Mouse (Mus musculus): ENCODE results near the gene Pigk. TPM values are rescaled to one million over a fixed set of nuclear protein-coding genes. Genes with fewer than 3 reads are reported as not detected.
A peak's percentile ranks its signal among the peaks of the same experiment; 100 is the strongest.

The Pigk gene
- polyA plus RNA-seq, 1 experiment from 2014 or later, result 40.9 TPM

DNA sequence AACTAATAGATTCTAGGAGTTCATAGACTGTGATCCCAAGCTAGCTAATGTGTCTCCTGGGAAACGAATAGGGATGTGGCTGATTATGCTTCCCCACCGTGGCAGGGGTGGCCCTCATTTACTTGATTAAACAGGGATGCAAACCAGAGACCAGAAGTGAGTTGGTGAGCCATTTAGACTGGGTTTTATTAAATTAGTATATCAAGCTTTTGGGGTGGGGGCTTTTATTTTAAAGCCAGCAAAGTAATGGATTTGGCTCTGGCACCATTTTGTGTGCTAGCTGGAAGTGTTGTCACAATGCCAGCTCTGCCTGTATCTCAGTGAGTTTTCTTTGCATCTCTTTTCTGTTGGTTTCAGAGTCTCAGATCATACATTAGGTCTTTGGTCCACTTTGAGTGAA, 43.0 kb downstream of the Pigk start:
- Histone ChIP-seq H3K4me2 (replicated peaks; ENCODE audit: low read depth) (no peak overlapping the region), H3K9ac (ENCODE audit: low read length) (no peak overlapping the region), H3K27ac (replicated peaks) (no peak overlapping the region), H3K4me3 (ENCODE audit: low read depth, low read length) (no peak overlapping the region), H3K9me3 (ENCODE audit: control insufficient read depth, low read length) (no peaks in the 10 kb centered on the region), H3K27me3 (ENCODE audit: control insufficient read depth, insufficient read depth, low read length) (no peaks in the 10 kb centered on the region), H3K4me1 (replicated peaks; ENCODE audit: control insufficient read depth, insufficient read depth) (no peaks in the 10 kb centered on the region), H3K36me3 (ENCODE audit: control insufficient read depth, insufficient read depth, low read length) (no peaks in the 10 kb centered on the region)
- WGBS, result 77% methylated on average over 2 of the region's 2 CpGs
- TF ChIP-seq CTCF (IDR thresholded peaks at IDR 0.05; ENCODE audit: low read depth) (no peak), EP300 (optimal IDR thresholded peaks at IDR 0.05) (no peak)
- no peak for DNase-seq (ENCODE audit: low spot score)
- no peak for ATAC-seq (ENCODE audit: low FRiP score, low TSS enrichment)

DNA sequence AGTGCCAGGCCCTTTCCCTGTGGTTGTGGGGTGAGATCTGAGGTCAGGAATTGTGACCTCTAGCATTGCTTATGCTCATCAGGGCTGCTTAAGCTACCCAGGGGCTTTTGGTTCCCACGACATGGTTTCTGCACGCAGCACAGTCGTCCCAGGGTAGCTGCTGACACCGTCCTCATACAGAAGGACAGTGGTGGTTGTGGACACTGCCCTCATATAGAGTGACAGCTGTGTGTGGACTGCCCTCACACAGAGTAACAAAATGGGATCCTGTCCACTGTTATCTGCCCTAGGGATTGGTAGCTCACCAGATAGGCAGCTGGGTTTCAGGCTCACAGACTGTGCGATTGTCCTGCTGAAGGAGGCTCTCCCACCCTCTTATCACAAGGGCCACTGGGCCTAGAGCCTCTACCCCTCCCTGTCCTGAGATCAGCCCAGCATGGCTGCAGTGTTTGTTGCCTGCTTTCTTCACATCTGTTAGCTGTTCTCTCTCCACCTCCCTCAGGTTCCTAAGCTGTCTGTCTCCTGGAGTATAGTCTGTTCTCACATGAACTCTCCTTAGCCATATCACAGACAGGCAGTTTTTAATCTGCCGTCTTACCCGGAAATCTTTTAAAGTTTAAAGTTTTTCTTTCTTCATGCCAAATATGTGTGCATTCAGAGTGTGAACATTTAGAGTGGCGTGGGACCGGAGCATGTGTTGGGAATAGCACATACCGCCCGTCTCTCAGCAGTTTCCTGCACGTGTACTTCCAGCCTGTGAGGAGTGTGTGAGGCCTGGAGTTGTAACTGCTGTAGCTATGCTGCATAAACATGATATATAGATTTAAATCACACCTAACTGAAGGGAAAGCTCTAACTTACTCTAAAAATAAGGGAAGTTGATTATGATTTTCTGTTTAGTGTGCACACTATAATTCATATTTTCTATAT, 43.8 kb downstream of the Pigk start:
- H3K27ac ChIP-seq (replicated peaks), result no peak overlapping the region
- H3K4me1 ChIP-seq (replicated peaks; ENCODE audit: control insufficient read depth, insufficient read depth), result no peaks in the 10 kb centered on the region
- no peak for TF ChIP-seq EP300 (optimal IDR thresholded peaks at IDR 0.05)
- no peak for TF ChIP-seq CTCF (IDR thresholded peaks at IDR 0.05; ENCODE audit: low read depth)
- no peaks in the 10 kb centered on the region for H3K9me3 ChIP-seq (ENCODE audit: control insufficient read depth, low read length)
- ATAC-seq (ENCODE audit: low FRiP score, low TSS enrichment), result no peak; the same call in 1 of the 2 replicates
- H3K4me3 ChIP-seq (ENCODE audit: low read depth, low read length), result no peak overlapping the region
- H3K27me3 ChIP-seq (ENCODE audit: control insufficient read depth, insufficient read depth, low read length), result no peaks in the 10 kb centered on the region
- no peak for DNase-seq (ENCODE audit: low spot score)
- H3K9ac ChIP-seq (ENCODE audit: low read length), result no peak overlapping the region
- no peaks in the 10 kb centered on the region for H3K36me3 ChIP-seq (ENCODE audit: control insufficient read depth, insufficient read depth, low read length)
- WGBS, result 83% methylated on average over 12 of the region's 12 CpGs
- H3K4me2 ChIP-seq (replicated peaks; ENCODE audit: low read depth), result no peak overlapping the region

DNA sequence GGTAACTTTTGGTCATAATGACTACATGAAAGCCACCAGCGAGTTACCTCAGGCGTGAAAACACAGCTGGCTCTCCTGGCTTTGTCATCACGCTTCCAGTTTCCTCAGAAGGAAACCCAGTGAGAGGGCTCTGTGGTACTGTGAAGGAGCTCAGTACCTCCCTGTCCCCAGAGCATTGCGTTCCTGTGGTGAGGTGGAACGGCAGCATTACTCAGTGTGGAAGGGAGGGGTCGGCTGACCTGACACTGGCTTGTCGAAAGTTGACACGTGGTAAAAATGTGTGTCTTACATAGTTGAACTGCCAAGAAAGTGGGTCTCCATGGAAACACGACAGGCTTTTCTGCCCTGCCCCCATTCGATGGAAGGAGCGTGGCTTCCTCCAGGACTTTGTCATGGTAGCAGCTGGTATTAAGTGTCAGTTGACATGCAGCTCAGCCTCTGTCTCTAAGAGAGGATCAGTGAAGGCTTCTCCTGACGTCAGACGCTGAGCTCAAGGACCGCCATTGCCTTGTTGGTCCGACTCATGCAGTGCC, 44.7 kb downstream of the Pigk start:
- 70% methylated on average over 15 of the region's 15 CpGs for WGBS

DNA sequence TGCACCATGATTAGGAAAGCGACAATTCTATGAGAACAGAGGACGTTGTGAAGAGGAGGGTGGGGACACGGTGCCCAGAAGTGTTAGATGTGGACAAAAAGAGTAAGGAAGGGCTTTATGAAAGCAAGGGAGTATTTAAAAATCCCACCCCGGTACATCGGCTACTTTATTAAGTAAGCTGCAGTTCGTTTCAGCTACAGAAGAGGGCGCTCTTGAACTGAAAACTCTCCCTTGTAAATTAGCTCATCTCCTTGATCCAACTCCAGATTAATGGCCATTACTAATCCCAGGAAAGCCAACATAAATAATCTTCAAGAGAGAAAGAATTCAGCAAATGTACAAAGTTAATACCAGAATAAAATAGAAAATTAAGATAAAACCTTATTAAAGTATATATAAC, 47.2 kb downstream of the Pigk start:
- DNase-seq (ENCODE audit: low spot score) (no peak), ATAC-seq (ENCODE audit: low FRiP score, low TSS enrichment) (no peak)
- Histone ChIP-seq H3K4me2 (replicated peaks; ENCODE audit: low read depth) (no peak overlapping the region), H3K27ac (replicated peaks) (no peak overlapping the region), H3K4me1 (replicated peaks; ENCODE audit: control insufficient read depth, insufficient read depth) (no peaks in the 10 kb centered on the region), H3K4me3 (ENCODE audit: low read depth, low read length) (no peak overlapping the region), H3K9ac (ENCODE audit: low read length) (no peak overlapping the region), H3K27me3 (ENCODE audit: control insufficient read depth, insufficient read depth, low read length) (no peaks in the 10 kb centered on the region), H3K36me3 (ENCODE audit: control insufficient read depth, insufficient read depth, low read length) (no peaks in the 10 kb centered on the region), H3K9me3 (ENCODE audit: control insufficient read depth, low read length) (no peaks in the 10 kb centered on the region)
- peak; percentile 75 for TF ChIP-seq CTCF (IDR thresholded peaks at IDR 0.05; ENCODE audit: low read depth)
- no peak for TF ChIP-seq EP300 (optimal IDR thresholded peaks at IDR 0.05)
- WGBS, result 29% methylated on average over 7 of the region's 7 CpGs

More for the DNA sequence above, 44.7 kb downstream of the Pigk start:
- no peaks in the 10 kb centered on the region for H3K9me3 ChIP-seq (ENCODE audit: control insufficient read depth, low read length)
- H3K27me3 ChIP-seq (ENCODE audit: control insufficient read depth, insufficient read depth, low read length), result no peaks in the 10 kb centered on the region
- no peak for TF ChIP-seq CTCF (IDR thresholded peaks at IDR 0.05; ENCODE audit: low read depth)
- TF ChIP-seq EP300 (optimal IDR thresholded peaks at IDR 0.05), result no peak
- no peak for ATAC-seq (ENCODE audit: low FRiP score, low TSS enrichment)
- H3K27ac ChIP-seq (replicated peaks), result no peak overlapping the region
- DNase-seq (ENCODE audit: low spot score), result no peak
- no peak overlapping the region for H3K4me2 ChIP-seq (replicated peaks; ENCODE audit: low read depth)
- no peak overlapping the region for H3K4me3 ChIP-seq (ENCODE audit: low read depth, low read length)
- no peaks in the 10 kb centered on the region for H3K4me1 ChIP-seq (replicated peaks; ENCODE audit: control insufficient read depth, insufficient read depth)
- H3K36me3 ChIP-seq (ENCODE audit: control insufficient read depth, insufficient read depth, low read length), result no peaks in the 10 kb centered on the region
- no peak overlapping the region for H3K9ac ChIP-seq (ENCODE audit: low read length)

GRCm38 (mm10) chr3:152761661-152762060, 47.8 kb downstream of the Pigk start:
- Histone ChIP-seq H3K9ac (ENCODE audit: low read length) (no peak overlapping the region), H3K27ac (replicated peaks) (no peak overlapping the region), H3K36me3 (ENCODE audit: control insufficient read depth, insufficient read depth, low read length) (no peaks in the 10 kb centered on the region), H3K9me3 (ENCODE audit: control insufficient read depth, low read length) (no peaks in the 10 kb centered on the region), H3K27me3 (ENCODE audit: control insufficient read depth, insufficient read depth, low read length) (no peaks in the 10 kb centered on the region), H3K4me2 (replicated peaks; ENCODE audit: low read depth) (no peak overlapping the region), H3K4me1 (replicated peaks; ENCODE audit: control insufficient read depth, insufficient read depth) (no peaks in the 10 kb centered on the region), H3K4me3 (ENCODE audit: low read depth, low read length) (no peak overlapping the region)
- 51% methylated on average over 8 of the region's 8 CpGs for WGBS
- ATAC-seq (ENCODE audit: low FRiP score, low TSS enrichment), result peak; percentile 63; the same call in 1 of the 2 replicates
- no peak for TF ChIP-seq EP300 (optimal IDR thresholded peaks at IDR 0.05)
- TF ChIP-seq CTCF (IDR thresholded peaks at IDR 0.05; ENCODE audit: low read depth), result peak; percentile 51
- no peak for DNase-seq (ENCODE audit: low spot score)

DNA sequence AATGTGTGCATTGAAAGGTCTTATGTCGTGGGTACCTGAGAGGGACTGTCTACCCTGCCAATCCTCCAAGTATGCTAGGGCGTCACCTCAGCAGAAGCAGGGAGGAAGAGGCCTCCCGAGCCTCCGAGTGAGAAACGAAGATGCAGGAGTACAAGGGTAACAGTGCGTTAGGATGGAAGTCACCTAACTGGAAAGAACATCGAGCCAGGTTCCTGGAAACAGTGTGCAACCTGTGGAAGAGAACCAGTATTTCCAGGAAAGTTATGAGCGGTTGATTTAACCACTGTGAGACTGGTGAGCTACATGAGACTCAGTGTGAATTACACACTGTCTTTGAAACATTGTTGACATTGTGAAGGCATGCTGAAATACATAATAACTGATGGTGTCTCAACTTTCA, 48.4 kb downstream of the Pigk start:
- Histone ChIP-seq H3K27me3 (ENCODE audit: control insufficient read depth, insufficient read depth, low read length) (no peaks in the 10 kb centered on the region), H3K9ac (ENCODE audit: low read length) (no peak overlapping the region), H3K4me3 (ENCODE audit: low read depth, low read length) (no peak overlapping the region), H3K4me2 (replicated peaks; ENCODE audit: low read depth) (no peak overlapping the region), H3K27ac (replicated peaks) (no peak overlapping the region), H3K4me1 (replicated peaks; ENCODE audit: control insufficient read depth, insufficient read depth) (no peaks in the 10 kb centered on the region), H3K36me3 (ENCODE audit: control insufficient read depth, insufficient read depth, low read length) (no peaks in the 10 kb centered on the region), H3K9me3 (ENCODE audit: control insufficient read depth, low read length) (no peaks in the 10 kb centered on the region)
- DNase-seq (ENCODE audit: low spot score), result no peak
- WGBS, result 86% methylated on average over 8 of the region's 8 CpGs
- no peak for ATAC-seq (ENCODE audit: low FRiP score, low TSS enrichment)
- TF ChIP-seq CTCF (IDR thresholded peaks at IDR 0.05; ENCODE audit: low read depth), result no peak

Measured in stomach, postnatal 0 days (tissue).